Mouse (Mus musculus) left cerebral cortex, adult 8-10 months (tissue): ENCODE results near the gene Mcat. TPM values are rescaled to one million over a fixed set of nuclear protein-coding genes. Genes with fewer than 3 reads are reported as not detected.

Experiments
- DNase-seq, 2 experiments: peaks; one replicate each; pipeline ENCODE4 v3.0.0; 2022; ENCODE audit warnings: low spot score in 2 of 2
- total RNA-seq, 4 experiments: library from RNA; stranded (reverse); gene quantifications; 2 replicates each; pipeline ENCODE4 v1.2.4; 2022

Gene Mcat
- total RNA-seq, 4 experiments from 2014 or later: 21.5 to 30.0 (median 28.1) TPM

DNA sequence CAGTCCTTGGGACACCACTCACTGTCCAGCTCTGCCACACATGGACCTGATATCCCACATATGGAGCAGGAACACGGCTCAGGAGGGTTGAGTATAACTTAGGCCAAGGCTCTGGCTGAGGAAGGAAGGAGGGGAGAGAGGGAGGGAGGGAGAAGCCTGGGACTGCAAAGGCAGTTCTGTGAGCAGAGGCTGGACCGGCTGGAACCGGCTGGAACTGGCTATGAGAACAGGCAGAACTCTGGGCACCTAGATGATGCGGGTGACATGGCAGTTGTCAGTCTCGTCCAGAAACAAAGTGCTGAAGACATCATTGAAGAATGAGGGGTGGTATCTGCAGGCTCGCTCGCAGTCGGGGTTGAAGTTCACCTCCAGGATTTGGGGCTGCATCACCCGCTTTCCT, 13.1 kb upstream of the Mcat start:
- no peak for DNase-seq

DNA sequence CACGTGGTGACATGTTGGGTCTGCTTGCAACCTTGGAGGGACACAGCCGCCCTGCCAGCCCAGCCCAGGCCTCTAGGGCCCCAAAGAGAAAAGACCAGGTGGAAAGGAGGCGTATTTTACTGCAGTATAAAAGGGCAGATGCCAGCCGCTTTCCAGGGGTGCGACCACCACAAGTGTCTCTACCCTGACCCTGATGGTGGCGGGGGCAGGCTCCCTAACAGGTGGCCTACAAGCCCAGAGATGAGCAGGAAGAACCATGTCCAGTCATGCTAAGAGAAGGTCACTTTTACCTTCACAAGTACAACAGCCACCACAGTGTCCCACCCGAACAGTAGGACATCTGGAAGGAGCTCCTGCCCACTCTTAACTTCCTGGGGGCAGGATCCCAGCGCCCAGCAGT, 12.0 kb upstream of the Mcat start:
- DNase-seq: no peak

- no peak for DNase-seq
Observed at GRCm38 (mm10) chr15:83574731-83575351, 11.3 kb upstream of the Mcat start.

- no peak for DNase-seq
Observed at GRCm38 (mm10) chr15:83573606-83574005, 10.0 kb upstream of the Mcat start.

DNA sequence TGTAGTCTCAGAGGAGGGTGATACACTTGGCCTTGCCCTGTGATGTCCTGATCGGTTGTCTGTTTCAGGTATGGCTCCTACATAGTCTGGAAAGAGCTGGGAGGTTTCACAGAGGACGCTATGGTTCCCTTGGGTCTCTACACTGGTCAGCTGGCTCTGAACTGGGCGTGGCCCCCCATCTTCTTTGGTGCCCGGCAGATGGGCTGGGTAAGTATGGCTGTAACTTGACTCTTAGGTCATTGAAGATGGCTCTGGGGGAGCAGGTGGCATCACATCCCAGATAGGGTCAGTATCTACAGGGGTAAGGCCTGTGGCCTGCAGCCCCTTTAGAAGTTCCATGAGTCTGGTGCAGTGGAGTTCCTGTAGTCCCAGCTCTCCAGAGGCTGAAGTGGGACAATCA, 8.5 kb upstream of the Mcat start:
- no peak for DNase-seq

- DNase-seq: no peak
Observed at GRCm38 (mm10) chr15:83571636-83572035, 8.0 kb upstream of the Mcat start.

GRCm38 (mm10) chr15:83570641-83571040, 7.1 kb upstream of the Mcat start:
- DNase-seq: no peak

DNA sequence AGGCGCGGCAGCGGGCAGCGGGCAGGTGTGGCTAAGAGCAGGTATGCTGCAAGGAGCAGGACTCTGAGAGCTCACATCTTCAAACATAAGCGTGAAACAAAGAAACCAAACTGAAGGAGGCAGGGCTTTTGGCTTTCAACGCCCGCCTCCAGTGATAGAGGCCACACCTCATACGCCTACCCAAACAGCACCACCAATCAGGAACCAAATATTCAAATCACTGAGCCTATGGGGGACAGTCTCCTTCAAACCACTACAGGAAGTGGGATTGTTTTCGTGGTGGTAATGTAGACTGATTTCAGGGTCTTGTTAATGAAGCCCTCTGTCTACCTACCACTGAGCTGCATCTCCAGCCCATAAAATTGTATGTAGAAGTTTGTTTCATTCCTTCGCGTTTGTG, 6.1 kb upstream of the Mcat start:
- no peak for DNase-seq

DNA sequence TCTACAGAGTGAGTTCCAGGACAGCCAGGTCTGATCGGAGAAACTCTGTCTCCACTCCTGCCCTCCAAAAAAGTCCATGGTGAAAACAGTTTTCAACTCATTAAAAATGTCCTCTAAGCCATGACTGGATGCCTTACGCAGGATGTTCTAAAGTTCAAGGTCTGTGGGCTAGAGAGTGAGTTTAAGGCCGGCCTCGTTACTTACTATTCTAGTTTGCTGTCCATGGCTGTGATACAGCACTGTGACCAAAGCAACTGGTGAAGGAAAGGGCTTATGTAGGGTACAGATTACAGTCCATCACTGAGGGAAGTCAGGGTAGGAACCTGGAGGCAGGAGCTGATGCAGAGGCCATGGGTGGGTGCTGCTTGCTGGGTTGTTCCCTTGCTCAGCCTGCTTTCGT, 5.0 kb upstream of the Mcat start:
- no peak for DNase-seq

- DNase-seq: no peak
Observed at GRCm38 (mm10) chr15:83567728-83568127, 4.1 kb upstream of the Mcat start.

- DNase-seq: no peak
Observed at GRCm38 (mm10) chr15:83566006-83566405, 2.4 kb upstream of the Mcat start.

DNA sequence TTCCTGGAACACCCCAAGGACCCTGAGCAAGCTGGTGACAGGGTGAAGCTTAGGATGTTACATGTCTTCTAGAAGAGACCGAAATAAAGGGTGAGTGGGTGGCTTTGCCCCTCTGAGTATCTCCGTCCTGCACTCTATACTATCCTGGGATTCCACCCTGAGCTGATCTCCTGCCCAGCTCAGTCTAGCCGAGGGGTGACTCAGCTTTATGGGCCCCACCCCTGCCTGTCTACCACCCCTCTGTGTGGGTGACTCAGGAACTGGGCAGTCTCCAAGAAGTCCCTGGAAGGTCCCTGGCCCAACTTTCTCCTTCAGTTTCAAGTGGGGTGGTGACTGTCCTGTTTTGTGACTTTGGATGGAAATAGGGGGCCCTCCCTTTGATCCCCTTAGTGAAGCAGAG, 1.8 kb upstream of the Mcat start:
- no peak for DNase-seq

GRCm38 (mm10) chr15:83563857-83564651, 467 bp upstream of the Mcat start:
- no peak for DNase-seq

DNA sequence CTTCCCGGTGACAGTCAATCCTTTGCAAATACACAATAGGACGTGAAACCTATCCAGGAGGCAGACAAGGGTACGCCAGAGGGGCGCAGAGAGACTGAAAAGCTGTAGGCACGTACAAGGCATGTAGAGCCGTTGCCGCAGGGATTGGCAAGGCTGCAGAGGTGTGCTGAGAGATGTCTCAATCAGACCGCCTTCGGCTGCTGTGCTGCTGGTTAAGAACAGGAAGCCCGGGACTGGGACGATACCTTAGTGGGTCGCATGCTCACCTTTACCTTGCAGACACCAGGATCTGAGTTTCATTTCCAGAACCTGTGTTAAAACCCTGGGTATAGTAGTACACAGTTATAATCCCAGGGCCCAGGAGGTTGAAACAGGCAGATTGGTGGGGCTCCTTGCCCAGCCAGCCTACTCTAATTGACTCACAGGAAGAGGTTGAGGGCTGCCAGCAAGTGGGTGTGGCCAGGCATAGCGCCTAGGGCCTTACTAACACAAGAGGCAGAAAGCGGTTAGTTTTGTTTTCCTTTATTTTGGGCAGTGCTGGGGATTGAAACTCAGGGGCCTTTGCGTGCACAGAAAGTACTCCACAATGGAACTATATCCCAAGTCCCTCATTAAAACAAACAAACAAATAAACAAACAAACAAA, 839 bp downstream of the Mcat start:
- DNase-seq: peak in 1 of 2 experiments; percentile 72

DNA sequence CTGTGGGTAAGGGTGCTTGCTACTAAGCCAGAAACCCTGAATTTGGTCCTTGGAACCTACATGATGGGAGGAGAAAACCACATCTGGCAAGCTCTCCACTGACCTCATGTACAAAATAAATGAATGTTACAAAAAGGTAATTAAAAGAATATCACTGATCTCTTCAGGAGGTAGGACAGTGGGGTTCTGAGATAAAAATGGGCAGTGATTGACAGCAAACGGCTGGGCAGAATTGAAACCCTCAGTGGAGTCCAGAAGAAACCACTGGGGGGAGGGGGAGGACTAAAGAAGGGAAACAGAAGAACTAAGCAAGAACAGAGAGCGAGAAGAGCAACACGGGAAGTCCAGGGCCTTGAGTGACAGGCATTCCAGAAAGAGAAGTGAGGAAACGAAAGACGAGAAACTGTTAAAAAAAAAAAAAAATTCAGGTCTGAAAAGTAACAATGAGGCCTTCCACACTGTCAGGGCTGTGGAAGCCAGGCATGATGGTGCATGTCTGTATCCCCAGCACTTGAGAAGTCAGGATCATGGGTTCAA, 2.6 kb downstream of the Mcat start:
- no peak for DNase-seq

DNA sequence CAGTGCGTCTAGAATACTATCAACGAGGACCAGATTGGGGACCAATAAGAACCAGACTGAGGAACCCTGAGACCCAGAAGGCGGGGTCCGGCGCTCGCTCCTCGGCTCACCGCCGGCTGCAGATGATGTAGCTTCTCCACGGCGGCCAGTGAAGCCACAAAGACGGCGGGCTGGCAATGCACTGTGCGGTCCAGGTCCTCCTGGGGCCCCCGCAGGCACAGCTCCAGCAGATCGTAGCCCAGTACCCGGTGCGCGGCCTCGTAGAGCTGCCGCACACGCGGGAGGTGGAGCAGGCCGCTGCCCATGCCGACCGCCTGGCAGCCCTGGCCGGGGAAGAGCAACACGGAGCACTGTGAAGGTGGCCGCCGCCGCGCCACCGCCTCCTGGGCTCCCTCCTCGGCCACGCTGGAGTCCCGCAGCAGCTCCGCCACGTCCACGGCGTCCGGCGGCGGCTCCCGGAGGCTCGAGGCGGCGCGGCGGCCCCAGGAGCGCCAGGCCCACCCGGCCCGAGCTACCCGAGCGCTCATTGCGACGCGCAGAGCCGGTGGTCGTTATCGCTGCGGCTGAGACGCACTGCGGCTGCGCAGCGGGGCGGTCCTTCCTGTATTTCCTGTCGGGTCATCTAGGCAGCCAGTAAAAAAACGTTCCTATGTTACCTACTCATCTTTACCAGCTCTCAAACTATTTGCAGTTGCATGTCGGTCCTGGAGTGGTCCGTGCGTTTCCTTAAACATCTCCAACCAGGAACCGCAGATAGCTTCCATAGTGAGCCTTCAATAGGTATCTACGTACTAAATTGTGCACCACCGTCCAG, 8.2 kb downstream of the Mcat start:
- peak; percentile 78 to 80 for DNase-seq

DNA sequence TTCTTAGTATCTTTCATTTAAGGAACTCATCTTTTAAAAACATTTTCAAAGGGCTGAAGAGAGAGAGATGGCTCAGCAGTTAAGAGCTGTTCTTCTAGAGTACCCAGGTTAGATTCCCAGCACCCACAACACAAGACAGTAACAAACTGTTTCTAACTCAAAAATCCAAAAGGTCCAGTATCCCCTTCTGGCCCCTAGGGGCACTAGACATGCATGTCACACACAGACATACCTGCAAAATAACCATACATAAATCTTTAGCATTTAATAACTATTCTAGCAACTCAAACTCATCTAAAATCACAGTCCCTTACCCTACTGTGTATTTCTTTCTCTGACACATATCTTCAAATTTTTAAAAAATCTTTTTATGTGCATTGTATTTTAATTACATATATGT, 9.8 kb downstream of the Mcat start:
- no peak for DNase-seq

DNA sequence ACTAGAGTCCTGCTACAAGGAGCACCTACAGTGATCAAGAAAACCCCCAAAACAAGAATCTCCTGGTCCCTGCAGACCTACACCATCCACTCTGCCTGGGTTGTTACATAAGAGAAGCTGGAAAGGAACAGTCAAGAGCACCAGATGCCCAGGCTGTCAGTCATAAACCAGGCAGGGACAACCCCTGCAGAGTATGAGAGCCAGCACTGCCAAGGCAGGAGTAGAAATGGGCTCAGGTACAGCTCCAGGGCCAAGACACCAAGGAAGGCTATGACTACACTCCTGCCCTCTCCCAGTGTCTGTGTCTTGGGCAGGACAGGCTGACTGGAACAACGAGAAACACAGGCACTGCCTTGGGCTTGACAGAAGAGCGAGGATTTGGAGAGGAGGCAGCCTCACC, 13.4 kb downstream of the Mcat start:
- DNase-seq: no peak

GRCm38 (mm10) chr15:83547144-83547543, 16.4 kb downstream of the Mcat start:
- DNase-seq: no peak

- DNase-seq: no peak
Observed at GRCm38 (mm10) chr15:83546029-83546428, 17.6 kb downstream of the Mcat start.

GRCm38 (mm10) chr15:83541647-83542287, 21.8 kb downstream of the Mcat start:
- no peak for DNase-seq
